Mouse (Mus musculus): Measurements from ENCODE around the gene Zdhhc16.

DNA sequence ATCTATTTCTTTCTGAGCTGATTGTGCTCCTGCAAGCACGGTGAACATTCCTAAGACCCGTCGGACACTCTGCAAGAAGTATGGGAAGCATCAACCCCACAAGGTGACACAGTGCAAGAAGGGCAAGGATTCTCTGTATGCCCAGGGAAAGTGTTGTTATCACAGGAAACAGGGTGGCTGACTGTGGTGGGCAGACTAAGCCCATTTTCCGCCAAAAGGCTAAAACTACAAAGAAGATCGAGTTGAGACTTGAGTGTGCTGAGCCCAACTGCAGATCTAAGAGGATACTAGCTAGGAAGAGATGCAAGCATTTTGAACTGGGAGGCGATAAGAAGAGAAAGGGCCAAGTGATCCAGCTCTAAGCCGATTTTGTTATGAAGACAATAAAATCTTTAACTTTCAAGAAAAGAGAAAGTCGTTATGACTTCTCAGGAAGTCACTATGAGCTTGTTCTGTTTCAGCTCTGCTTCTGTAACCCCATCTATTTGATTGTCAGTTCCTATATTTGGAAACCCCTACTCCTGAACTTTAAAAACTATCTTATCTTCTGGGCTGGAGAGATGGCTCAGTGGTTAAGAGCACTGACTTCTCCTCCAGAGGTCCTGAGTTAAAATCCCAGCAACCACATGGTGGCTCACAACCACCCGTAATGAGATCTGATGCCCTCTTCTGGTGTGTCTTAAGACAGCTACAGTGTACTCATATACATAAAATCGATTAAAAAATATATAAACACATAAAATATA, 30.3 kb upstream of the Zdhhc16 start:
- TF ChIP-seq CTCF (IDR thresholded peaks at IDR 0.05; ENCODE audit: borderline replicate concordance, control insufficient read depth, extremely low read depth, insufficient read depth, low read length, poor library complexity) (no peak), POLR2A (IDR thresholded peaks at IDR 0.05; ENCODE audit: control insufficient read depth, extremely low read depth, insufficient read depth, low read length, poor library complexity) (no peak)
